Mouse (Mus musculus) gastrocnemius, adult 8-10 months (tissue): ENCODE results near the gene Batf. TPM values are rescaled to one million over a fixed set of nuclear protein-coding genes. Genes with fewer than 3 reads are reported as not detected.
"Not testable (repeated sequence)": the region's sequence is repeated elsewhere in the genome, so short reads cannot be mapped to it uniquely, and the experiment has no call there.

ENCODE experiments used
- DNase-seq, 2 experiments: peaks; one replicate each; pipeline ENCODE4 v3.0.0; 2022; ENCODE audit warnings: low spot score in 2 of 2
- total RNA-seq, 4 experiments: library from RNA; stranded (reverse); gene quantifications; 2 replicates each; pipeline ENCODE4 v1.2.4; 2022

The Batf gene
- total RNA-seq: not detected

GRCm38 (mm10) chr12:85686466-85687216, at the start of gene Batf:
Batf (plus strand) TSS chr12:85686669.
- no peak for DNase-seq

- DNase-seq: no peak
These were observed 48.5 kb upstream of the Batf start for GRCm38 (mm10) chr12:85637932-85638331.

DNA sequence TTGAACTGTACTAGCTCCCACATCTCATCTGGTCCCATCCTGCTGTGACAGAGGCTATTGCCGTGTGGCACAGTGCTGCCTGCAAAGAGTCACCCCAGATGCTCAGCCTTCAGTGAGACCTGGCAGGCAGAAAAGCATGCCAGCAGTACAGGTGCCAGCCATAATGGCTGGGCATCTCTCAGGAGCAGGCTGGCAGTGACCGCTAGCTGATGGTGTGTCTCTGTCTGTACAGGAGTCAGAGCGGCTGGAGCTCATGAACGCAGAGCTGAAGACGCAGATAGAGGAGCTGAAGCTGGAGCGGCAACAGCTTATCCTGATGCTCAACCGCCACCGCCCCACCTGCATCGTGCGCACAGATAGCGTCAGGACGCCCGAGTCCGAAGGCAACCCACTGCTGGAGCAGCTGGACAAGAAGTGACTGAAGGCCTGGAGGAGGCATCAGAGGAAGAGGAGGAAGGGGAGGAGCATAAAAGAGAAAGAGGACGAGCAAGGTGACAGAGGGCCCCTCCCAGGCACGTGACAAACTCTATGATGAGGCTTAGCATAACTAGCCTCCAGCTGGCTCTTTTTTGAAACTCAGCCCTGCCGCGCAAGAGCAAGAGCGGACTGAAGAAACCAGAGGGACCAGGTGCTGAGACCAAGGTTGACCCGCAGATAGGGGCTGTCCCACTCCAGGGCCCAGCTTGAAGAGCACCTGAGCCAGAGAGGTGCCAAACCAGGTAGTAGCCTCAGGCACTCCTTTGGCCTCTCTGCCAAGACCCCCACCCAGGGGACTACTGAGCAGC, 47.7 kb upstream of the Batf start:
- no peak for DNase-seq

GRCm38 (mm10) chr12:85639326-85640008, 47.0 kb upstream of the Batf start:
- peak; percentile 30 to 47 for DNase-seq

- no peak for DNase-seq
These were observed 45.5 kb upstream of the Batf start for GRCm38 (mm10) chr12:85640852-85641563.

DNA sequence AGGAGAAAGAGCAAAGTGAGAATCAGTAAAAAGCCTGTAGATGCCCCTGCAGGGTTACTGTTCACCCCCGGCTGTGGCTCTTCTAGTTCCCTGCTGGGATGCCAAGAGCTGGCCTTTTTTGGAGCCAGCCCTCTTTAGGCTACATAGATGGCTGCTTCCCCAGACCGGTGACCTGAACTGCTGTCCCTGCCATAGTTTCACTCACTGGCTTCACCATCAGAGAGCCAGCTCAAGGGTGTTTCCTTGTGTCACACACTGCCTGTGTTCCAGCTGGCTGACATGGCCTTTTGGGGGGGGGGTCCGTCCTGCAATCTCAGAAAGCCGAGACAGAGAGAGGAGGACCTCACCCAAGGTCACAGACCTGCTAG, 44.9 kb upstream of the Batf start:
- peak in 1 of 2 experiments; percentile 29 for DNase-seq

DNA sequence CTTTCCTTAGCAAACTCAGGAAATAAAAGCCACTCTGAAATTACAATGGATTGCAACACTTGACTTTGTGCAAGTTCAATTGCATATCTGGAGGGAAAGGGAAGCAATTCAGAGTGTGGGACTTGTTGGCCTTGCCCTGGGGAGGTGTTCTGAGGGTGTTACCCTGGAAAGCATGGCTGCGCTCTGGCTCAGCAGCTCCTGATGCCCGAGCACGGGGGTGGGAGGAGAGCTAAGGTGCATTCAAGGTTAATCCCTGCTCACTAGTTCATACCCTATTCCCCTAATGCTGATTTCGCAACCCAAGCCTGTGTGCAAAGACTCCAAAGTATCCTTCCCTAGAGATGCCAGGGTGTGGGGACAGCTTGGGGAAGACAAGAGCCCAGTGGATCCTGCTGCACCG, 42.7 kb upstream of the Batf start:
- DNase-seq: no peak

- DNase-seq: peak in 1 of 2 experiments; percentile 22
These were observed 40.8 kb upstream of the Batf start for GRCm38 (mm10) chr12:85645664-85646063.

DNA sequence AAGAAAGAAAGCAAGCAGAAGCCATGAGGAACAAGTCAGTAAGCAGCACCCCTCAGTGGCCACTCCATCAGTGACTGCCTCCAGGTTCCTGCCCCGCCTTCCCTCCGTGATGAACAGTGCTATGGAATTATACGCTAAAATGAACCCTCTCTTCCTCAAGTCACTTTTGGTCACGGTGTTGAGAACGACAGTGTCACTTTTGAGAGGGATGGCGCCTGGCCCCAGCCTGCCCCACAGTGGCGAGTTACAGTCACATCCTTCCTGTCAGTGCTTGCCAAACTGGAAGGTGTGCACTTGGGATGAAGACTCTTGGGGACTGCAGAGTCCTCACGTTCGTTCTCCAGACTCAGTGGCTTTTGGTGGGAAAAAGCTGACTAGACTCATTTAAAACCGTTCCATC, 39.1 kb upstream of the Batf start:
- DNase-seq: no peak

DNA sequence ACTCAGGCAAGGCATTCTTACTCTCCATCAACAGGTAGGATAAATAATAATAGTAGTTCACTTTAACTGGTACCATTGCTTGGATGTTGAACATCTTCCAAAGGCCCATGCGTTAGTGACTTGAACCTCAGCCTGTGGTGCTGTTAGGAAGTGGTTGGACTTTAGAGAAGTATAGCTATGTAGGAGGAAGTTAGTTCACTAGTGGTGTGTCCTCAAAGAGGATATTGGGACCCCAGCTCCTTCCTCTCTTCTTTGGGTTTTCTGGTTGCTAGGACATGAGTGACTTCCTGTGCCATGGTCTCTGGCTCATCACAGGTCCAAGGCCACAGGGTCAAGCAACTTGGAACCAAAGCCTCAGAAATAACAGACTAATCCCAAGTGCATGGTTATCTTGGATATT, 38.5 kb upstream of the Batf start:
- no peak for DNase-seq

GRCm38 (mm10) chr12:85659319-85659718, 27.1 kb upstream of the Batf start:
- DNase-seq: no peak

- DNase-seq: no peak
These were observed 25.6 kb upstream of the Batf start for GRCm38 (mm10) chr12:85660855-85661254.

GRCm38 (mm10) chr12:85662232-85662631, 24.2 kb upstream of the Batf start:
- DNase-seq: not testable (repeated sequence)

- DNase-seq: peak; percentile 29 to 43
These were observed 23.6 kb upstream of the Batf start for GRCm38 (mm10) chr12:85662896-85663295.

DNA sequence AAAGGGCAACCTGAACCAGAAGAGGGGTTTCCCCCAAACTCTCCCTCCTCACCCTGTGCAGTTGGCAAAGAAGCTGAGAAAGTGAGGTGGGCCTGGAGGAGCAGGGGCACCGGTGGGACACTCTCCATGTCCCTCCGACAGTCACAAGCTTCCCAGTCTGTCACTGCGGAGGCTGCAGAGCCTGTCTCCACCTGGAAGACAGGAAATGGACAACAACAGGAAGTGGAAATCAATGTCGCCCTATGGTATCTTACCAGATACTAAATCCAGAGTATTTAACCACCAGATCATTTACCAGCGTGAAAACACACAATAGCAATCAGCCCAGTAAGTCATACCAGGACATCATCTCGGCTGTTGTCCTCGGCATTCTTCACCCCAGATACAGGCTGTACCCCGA, 20.4 kb upstream of the Batf start:
- DNase-seq: no peak

DNA sequence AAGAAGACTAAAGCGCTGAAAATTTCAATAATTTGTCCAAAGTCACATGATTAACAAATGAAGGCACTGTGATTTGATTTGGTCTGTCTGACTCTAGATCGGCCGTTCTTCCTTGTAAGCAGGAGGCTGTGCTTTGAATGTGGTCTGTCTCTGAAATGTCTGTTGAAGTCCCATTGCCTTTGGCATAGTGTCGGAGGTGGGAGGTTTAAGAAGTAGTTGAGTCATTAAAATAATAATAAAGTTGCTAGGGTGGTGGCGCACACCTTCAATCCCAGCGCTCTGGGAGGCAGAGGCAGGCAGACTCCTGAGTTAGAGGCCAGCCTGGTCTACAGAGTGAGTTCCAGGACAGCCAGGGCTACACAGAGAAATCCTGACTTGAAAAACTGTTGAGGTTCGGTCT, 19.4 kb upstream of the Batf start:
- DNase-seq: no peak

DNA sequence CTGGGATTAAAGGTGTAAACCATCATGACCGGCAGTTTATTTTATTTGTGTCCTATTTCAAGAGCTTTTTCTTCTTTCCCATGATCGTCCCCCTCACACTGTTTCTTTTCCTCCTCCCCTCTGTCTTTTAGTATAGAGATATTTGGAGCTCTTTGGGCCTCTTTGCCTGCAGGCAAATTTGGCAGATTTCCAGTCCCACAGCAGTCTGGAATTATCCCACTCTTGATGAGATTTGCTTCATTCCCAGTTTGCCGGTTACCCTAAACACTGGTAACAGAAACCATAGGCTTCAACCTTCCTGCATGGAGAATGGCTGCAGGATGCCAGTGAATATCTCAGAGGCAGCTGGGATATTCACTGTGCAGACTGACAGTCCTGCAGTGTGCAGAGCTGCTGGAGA, 17.8 kb upstream of the Batf start:
- no peak for DNase-seq

GRCm38 (mm10) chr12:85670080-85670479, 16.4 kb upstream of the Batf start:
- DNase-seq: no peak

DNA sequence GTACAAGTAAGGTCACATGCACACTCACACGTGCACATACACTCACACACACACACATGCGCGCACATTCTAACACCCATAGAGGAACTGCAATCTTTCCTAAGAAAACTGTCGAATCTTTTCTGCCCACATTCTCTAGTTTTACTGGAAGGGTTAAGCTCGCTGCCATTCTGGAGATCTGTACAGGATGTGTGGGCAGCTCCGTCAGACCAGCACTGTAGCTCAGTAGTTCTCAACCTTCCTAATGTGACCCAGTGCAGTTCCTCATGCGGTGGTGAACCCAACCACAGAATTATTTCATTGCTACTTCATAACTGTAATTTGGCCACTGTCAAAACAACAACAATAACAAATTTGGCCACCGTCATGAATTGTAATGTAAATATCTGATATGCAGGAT, 12.6 kb upstream of the Batf start:
- no peak for DNase-seq

- no peak for DNase-seq
These were observed 7.4 kb upstream of the Batf start for GRCm38 (mm10) chr12:85679117-85679516.

DNA sequence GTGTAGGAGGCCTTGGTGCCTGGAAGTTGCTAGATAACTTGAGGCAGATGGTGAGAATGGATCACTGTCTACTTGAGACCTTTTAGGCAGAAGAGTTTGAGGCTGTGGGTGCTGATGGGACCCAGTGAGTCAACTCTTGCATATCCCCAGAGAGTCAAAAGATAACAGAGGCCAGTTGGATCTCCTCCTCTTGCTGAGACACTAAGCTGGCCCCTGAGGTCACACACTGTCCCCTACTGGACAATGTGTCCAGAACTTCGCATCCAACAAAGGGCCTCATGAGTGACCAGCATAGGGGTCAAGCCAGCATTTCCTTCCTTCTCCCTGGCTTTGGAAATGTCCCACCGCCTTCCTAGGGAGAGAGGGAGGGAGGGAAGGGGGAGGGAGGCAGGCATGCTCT, 6.7 kb upstream of the Batf start:
- no peak for DNase-seq

GRCm38 (mm10) chr12:85682328-85682727, 4.1 kb upstream of the Batf start:
- DNase-seq: no peak
